Mouse (Mus musculus) induced T-regulatory cell, adult 2 months (primary cell): ENCODE data around the gene Npas3.

Source experiments
- DNase-seq: peaks from one replicate; pipeline ENCODE4 v3.0.0-alpha.2; 2012; ENCODE audit warnings: low read depth

Gene Npas3

GRCm38 (mm10) chr12:53587691-53588504 is 339.4 kb downstream of the Npas3 start:
- DNase-seq = no peak

DNA sequence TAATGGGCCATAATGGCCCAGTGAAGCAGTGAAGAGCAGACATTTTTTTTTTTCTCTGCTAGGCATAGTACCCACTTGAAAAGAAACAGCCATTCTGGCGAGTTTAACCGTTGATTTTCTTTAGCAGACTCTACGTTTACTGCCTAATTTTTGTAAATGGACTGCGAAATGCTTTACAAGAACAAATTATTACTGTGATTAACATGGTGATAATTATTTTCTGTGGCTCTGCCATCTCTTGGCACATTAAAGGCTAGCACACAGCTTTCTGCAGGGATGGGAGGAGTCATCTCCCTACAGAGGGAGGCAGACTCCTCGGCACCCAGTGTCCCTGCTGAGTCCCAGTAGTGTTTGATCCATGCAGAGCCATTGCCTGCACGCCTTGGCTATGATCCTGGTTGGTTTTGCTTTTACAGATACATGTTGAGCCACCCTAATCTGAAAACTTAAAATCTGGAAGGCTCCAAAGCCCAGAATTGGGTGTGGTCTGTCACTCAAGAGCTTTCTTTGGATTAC is 341.0 kb downstream of the Npas3 start:
- DNase-seq = no peak

- no peak for DNase-seq
Observed at GRCm38 (mm10) chr12:53605661-53606060, 357.2 kb downstream of the Npas3 start.

DNA sequence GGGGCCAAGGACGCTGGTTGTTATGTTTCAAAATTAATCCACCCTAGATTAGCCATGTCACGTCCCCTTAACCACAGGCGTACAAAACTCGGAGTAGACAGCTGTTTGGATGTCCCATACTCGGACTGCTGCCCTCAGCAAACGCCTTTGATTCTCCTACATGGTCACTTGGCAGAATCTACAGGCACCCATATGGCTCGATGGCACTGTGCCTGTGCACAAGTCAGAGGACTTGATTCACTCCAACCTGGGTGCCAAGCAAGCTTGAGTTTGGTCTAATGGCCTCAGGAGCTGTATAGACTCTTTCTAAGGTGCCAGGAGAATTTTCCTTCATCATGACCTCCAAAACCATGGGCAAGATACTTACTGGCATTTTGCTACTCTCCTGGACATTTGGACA is 363.6 kb downstream of the Npas3 start:
- no peak for DNase-seq

DNA sequence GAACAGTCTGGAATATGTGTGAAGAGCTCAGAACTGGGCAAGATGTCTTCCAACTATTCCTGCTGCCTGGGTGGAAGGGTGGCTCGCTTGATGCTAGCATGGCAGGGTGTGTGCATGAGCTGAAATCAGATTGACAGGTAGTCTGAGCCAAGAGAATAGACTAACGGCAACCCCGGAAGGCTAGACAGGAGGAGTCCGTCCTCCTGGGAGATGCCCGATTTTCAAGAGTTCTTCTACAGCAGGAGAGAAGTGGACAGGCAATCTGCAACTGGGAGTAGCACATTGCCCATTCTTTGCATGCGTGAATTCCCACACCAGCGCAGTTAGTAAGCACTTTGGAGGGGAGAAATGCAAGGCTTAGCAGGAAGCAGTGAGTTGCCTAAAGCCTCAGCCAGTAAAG is 372.8 kb downstream of the Npas3 start:
- no peak for DNase-seq

DNA sequence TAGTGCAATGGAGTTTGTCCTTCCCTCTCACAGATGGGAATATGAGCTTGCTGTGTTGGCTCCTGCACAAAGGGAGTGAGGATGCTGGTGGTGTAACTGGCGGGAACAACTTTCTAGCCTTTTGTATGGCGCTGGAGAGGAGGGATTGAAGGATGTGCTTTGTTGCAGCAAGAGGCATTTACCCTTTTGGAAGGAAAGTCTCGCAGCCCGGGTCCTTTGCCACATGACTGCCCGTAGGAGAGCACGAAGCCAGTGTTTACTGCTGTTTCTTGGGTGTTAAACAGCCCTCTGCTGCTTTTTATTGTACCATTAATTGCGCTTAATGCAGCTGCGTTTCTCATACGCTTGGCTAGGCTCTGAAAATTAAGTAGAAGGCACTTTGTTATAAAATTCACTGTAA is 375.3 kb downstream of the Npas3 start:
- DNase-seq = no peak

DNA sequence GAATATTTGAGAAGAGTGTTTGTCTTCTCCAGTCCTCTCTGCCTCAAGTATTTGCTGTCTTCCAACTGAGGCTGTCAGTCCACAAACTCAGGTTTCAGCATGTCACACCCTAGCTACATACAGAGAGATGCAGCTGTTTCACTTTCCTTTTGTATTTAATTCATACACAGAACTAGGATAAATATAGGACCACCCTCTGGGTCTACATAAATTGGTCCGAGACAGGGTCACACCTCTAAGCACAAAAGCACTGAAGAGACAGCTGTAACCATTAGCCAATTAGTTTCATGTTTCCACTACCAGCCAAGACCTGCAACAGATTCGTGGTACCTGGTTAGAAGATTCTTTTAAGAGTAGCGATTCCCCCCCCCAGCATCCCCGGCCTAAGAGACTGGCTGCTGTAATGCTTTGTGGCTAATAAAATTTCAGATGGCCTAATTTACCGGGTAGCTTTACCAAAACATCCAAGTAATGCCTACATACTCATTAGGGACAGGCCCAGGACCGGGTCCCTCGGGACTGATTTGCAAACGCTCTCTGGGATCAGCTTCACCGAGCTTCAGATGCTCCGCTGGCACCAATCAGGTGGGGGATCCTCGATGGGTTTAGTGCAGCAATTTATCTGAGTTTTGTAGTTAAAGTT is 376.0 kb downstream of the Npas3 start:
- no peak for DNase-seq

DNA sequence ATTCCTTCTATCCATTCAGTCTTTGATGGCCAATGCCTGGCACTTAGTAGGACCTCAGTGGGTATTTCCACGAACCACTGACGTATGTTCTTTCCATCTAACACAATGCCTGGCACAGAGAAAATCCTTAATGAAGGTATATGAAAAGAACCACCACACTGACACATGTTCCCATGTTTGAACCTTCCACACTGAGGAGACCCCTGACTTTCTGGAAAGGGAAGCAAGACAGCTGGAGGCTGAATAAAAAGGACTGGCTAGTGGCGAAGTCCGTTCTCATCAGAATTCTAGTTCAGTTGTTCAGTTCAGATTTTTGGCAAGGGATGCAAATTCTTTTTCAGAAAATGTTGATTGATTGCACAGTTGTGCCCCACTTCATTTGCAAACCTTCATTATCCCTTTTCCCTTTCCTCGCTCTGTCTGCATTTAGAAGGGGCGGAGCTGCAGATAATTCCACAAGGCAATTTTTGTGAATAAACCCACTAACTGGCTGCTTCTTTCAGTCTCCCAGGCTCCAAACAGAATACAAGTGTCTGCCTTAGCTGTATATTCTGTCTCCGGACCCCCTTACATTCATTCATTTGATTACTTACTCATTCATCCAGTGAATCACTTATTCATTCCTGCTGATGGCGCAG is 381.1 kb downstream of the Npas3 start:
- DNase-seq = no peak

- no peak for DNase-seq
Observed at GRCm38 (mm10) chr12:53630607-53631006, 382.1 kb downstream of the Npas3 start.

DNA sequence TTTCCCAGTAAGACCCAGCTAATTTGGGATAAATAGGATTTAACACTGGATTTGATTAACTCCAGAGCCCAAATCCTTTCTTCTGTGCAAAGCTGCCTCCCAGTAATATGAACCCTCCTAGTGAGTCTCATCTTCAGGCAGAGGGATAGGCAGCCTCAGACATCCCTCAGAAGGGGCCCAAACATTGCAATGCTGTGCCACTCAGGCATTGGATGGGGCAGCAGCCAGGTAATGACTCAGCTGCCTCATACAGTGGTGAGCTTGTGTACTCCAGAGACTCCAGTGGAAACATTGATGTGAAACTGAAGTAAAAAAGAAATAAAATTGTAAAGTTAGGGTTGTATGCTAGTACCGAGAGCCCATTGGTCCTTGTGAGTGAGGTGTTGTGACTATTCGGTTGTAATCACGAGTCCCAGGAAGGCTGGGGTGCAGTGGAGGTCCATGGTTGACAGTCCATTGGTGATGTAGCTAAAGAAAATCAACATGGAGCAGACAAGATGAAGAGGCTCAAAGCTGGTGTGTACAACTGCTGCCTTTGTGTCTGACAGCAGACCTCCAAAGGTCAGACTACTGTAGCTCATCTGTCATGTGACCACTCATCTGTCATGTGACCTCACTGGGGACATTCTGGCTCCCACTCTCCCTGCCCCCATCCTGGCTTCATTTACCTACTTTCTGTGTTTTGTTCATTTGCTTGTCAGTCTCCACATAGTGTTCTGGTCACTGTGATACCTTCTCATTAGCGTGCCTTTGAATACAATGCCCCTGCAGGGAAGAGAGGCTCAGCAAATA is 383.0 kb downstream of the Npas3 start:
- no peak for DNase-seq

GRCm38 (mm10) chr12:53638571-53638970 is 390.1 kb downstream of the Npas3 start:
- no peak for DNase-seq

DNA sequence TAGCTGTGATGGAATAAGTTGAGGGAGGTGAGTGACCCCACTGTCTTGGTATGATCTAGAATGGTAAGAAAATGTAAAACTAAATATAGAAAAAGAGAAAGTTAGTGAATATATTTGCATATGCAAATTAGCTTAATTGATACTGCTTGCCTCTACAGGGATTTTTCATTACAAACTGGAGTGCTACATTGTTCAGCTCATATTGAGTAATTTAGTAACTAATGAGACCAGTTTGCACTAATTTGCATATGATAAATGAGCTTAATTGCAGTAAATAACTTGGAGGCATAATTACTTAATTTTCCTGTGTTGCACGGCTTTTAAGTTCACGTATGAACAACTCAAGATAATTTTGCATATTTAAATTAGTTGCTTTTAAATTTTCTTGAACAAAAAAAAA is 398.8 kb downstream of the Npas3 start:
- DNase-seq = no peak

DNA sequence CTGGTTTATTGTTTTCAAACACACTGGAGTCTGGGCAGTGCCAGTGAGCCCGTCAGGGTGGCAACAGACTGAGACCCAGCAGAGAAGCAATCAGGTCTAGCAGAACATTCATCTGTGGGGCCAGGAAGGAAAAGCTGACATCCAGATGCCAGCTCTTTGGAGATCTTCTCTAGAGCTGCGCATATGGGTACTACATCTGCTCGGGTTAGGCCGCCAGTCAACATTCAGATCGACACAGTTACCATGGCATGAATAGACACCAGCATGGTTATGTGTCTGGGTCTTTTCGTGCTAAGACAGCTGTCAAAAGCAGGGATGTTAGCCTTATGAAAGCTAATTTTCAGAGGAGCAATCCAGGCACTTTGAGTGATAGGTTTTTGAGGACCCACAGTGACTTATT is 407.8 kb downstream of the Npas3 start:
- DNase-seq = no peak

DNA sequence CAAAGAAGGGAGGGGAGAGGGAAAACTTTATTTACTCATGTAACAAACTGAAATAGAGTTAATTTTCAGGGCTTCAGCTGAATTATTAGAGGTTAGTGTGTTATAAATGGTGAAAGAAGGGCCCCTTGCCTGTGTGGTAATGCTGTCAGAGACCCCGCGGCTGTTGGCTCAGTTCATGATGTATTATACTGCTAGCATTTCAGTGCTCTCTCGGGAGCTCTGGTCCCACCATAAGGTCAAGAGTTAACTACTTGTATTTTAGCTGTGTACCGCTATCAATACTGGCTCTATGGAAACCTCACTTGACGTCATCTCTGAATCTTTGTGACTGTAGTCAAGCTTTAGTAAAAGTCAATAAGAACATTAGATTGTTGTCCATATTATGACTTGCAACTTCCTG is 415.6 kb downstream of the Npas3 start:
- DNase-seq = no peak

DNA sequence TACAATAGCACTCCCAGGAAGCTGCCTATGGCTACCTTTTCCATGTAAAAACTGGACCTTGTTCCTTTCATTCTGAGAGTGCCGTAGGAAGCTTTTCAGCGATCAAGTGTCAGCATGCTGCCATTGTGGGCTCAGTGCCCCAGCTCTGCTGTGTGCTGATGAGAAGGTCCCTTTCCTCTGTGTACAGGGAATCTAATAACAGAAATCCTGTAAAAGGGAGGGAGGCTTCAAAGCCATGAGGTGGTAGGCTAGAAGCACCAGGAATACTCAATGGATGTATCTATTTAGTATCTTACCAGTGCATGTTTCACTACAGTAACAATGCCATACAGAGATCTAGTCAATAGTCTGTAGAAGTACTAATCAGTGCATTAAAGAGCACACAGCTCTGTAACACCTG is 423.4 kb downstream of the Npas3 start:
- DNase-seq = no peak

DNA sequence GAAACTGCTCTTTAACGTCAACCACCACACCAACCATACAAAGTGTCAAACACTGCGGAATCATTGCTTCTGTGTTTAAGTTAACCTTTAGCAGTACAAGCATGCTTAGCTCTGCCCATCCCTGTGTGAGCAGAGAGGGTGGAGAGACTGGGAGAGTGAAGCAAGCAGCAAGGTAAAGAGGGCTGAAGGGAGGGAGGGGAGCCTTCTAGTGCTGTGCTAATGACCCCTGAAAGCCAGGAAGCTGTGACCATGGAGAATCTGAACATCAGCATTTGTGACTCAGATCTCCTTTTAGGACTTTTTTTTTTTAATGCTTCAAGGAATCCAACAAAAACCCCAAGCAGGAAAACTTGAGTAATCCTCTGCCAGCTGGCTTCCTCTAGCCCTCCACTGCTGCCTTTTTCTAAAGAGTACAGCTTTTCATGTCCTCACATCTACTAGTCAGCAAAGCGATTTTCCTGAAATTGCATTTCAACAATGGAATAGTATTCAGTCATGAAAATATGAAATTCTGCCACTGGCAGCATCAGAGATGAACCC is 428.7 kb downstream of the Npas3 start:
- DNase-seq = no peak

DNA sequence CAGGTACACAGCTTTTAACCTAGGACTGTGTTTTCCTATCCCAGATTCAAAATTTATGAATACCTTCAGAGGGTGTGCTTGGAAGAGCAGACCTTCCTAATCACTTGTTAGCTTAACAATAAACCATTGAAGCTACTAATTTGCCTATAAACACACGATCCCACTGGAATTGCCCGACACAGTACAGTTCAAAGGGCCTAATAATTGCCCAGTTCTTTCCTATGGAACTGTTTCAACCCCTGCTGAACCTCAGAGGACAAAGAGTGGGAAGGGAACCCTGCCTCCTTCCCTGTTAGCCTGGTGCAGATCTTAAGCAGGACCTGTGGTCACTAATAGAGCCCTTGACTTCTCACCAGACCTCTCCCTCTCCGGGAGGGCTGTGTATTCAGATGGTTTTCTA is 429.7 kb downstream of the Npas3 start:
- DNase-seq = no peak

DNA sequence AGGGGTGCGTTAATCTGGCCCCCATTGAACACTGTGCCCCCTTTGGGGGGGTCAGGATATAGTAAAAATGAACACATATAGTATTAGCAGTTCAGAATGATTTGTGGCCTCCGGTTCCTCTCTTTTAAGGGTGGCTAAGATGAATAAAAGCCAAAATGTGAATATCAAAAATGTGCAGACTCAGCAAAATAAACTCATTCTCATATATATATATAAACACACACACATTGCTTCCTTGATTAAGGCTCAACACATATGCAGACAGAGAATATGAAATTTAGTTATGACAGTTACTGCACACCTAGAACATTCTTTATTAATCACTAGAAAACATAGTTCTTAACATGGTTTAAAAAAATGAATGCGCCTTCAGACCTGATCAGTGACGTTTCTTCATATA is 430.7 kb downstream of the Npas3 start:
- no peak for DNase-seq

DNA sequence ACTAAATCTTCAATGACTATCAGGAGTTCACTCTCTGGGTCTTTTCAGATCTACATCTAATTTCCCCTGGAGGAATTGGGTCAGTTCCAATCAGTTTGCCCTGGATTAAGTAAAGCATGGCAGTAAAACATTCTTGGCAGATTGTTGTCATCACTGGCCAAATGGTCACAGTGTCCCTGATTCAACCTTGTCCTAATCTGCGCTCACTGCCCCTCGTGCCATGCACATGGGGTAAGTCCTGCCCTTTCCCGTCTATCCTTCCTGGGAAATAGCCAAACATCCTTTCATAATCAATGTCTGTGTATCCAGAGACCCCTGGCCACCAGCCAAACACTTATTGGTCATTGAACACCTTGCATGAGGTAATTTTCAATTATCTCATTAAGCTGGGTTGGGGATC is 432.0 kb downstream of the Npas3 start:
- no peak for DNase-seq

GRCm38 (mm10) chr12:53682036-53682435 is 433.6 kb downstream of the Npas3 start:
- no peak for DNase-seq

DNA sequence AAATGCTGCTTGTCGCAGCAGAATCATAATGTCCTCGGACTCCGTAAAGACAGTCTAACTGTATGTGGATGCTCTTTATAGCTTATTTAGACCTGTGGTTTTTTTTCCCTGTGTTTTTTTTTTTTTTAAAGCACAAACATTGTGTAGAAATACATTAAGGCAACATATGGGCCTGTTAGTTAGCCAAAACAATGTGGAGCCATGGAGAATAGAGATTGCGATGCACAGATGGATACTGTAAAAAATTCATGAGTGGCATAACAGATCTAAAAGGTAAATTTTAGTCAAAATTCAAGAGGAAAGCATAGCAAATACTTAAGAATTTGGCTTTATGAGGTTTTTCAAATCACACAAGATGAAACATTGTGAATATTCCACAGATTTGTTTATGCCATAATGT is 444.0 kb downstream of the Npas3 start:
- no peak for DNase-seq

- no peak for DNase-seq
Observed at GRCm38 (mm10) chr12:53694346-53694745, 445.9 kb downstream of the Npas3 start.
